Mouse (Mus musculus): ENCODE results near the gene Cep55. TPM values are rescaled to one million over a fixed set of nuclear protein-coding genes. Genes with fewer than 3 reads are reported as not detected.

Cep55 gene
- polyA plus RNA-seq, 1 experiment from 2014 or later, result 25.5 TPM

DNA sequence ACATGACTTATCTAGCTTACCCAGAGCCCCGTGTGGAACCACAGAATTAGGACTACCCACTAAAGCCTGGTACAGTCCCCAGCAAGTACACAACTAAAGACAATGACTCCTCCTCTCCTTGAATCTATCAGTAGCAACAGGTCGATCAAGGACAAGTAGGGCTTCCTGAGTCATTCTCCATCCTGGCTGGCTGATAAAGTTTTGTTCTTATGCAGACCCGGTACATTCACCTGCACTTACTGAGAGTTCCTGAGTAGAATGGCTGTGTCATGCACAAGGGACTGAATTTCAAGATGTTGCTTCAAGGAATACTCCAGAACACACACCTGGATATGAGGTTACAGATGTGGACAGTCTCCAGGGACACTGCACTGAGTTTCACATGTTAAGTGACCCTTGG lies 9.6 kb upstream of the Cep55 start:
- no peak overlapping the region for H3K27ac ChIP-seq (replicated peaks)
- no peak overlapping the region for H3K4me2 ChIP-seq
- no peak overlapping the region for H3K4me3 ChIP-seq
- 77% methylated on average over 3 of the region's 3 CpGs for WGBS
- no peak overlapping the region for H3K9ac ChIP-seq
- ATAC-seq (ENCODE audit: extremely low read depth, insufficient number of reproducible peaks, low FRiP score, low TSS enrichment), result no peak
- H3K27me3 ChIP-seq (replicated peaks), result peaks cover 14% of the 10 kb centered on the region
- H3K36me3 ChIP-seq, result no peaks in the 10 kb centered on the region
- no peaks in the 10 kb centered on the region for H3K9me3 ChIP-seq
- peaks cover 13% of the 10 kb centered on the region for H3K4me1 ChIP-seq

DNA sequence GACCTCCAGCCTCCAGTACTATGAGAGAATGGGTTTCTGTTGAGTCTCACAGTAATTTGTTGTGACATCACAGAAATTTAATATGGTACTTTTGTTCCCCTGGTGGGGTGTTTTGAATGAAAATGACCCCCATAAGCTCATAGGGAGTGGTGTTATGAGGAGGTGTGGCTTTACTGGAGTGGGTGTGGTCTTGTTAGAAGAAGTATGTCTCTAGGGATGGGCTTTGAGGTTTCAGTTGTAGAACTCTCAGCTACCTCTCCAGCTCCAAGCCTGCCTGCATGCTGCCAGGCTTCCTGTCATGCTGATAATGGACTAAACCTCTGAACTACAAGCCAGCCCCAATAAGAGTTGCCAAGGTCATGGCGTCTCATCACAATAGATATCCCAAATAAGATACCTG lies 5.1 kb upstream of the Cep55 start:
- 80% methylated on average over 1 of the region's 1 CpGs for WGBS
- no peak overlapping the region for H3K4me3 ChIP-seq
- H3K27ac ChIP-seq (replicated peaks), result no peak overlapping the region
- no peaks in the 10 kb centered on the region for H3K9me3 ChIP-seq
- no peak for ATAC-seq (ENCODE audit: extremely low read depth, insufficient number of reproducible peaks, low FRiP score, low TSS enrichment)
- peaks cover 14% of the 10 kb centered on the region for H3K27me3 ChIP-seq (replicated peaks)
- no peak overlapping the region for H3K9ac ChIP-seq
- H3K4me1 ChIP-seq, result peaks cover 9% of the 10 kb centered on the region; the same call in 1 of the 2 replicates
- no peak overlapping the region for H3K4me2 ChIP-seq
- no peaks in the 10 kb centered on the region for H3K36me3 ChIP-seq

DNA sequence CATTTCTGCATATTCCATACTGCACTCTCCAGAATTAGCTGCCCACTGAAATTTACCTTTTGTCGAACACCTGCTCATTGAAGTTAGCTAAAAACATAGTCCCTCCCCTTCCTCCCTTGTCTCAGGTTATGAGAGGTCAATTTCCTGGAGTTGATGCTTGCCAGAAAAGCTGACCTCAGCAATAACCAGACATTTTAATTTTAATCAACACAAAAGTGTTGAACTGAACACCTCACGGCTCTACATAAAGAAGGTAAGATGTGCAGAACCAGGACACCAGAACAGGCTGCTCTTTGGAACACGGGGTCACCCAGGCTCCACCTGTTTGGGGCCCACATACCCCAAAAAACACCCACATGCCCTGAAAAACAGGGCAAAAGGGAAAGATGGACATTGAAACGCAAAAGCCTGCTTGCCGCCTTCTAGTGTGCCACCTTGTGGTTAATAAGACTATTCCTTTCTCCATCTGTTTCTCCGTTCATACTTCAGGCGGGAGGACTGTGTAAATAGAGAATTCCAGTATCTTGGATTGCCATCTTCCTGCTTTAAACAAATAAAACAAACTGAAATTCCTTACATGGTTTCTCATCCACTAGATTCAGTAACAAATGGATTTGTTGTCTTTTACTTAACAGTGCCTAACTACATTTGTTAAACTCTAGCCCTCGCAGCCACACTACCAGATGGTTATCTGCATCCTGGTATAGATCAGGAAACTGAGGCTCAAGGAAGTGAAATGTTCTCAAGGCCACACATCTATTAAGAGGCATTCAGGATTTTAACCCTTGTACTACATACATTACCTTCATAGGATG lies 1.4 kb upstream of the Cep55 start:
- Histone ChIP-seq H3K9me3 (no peaks in the 10 kb centered on the region), H3K27ac (replicated peaks) (peak overlapping the region; percentile 32; the same call in 1 of the 2 replicates), H3K4me2 (peak overlapping the region; percentile 79), H3K36me3 (peaks cover 16% of the 10 kb centered on the region), H3K9ac (peak overlapping the region; percentile 77; the same call in 1 of the 2 replicates), H3K4me1 (peaks cover 26% of the 10 kb centered on the region), H3K4me3 (peak overlapping the region; percentile 89), H3K27me3 (replicated peaks) (peaks cover 2% of the 10 kb centered on the region; the same call in 1 of the 2 replicates)
- 23% methylated on average over 8 of the region's 8 CpGs for WGBS
- no peak for ATAC-seq (ENCODE audit: extremely low read depth, insufficient number of reproducible peaks, low FRiP score, low TSS enrichment)

DNA sequence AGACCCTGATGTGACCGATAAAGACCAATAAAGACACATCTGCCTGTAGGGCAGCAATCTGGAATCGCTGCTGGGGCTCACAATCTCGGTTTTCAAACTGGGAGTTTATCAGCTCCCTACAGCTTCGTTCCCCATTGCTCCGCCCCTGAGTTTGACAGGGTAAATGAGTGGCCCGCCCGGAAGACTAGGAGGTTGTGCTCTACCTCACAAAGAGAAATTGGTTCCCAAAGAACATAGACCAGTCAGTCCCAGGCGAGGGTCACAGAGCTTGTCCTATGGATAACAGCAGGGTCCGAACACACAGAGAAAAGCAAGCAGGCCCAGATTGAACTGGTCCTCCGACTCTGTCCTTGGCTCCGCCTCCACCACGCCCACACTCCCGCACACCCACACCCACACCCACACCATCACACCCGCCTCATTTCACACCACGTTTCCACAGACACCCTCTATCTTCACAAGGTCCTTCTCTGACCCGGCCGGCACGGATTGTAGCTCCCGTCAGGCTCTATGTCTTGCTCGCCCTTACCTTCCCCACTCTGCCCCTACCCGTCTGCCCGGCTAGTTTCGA lies 577 bp upstream of the Cep55 start:
- Histone ChIP-seq H3K4me1 (peaks cover 26% of the 10 kb centered on the region), H3K9me3 (no peaks in the 10 kb centered on the region), H3K4me3 (peak overlapping the region; percentile 89), H3K4me2 (peak overlapping the region; percentile 79), H3K27me3 (replicated peaks) (no peaks in the 10 kb centered on the region; the same call in 1 of the 2 replicates), H3K9ac (peak overlapping the region; percentile 77), H3K27ac (replicated peaks) (peak overlapping the region; percentile 32), H3K36me3 (peaks cover 23% of the 10 kb centered on the region)
- peak; percentile 78 for ATAC-seq (ENCODE audit: extremely low read depth, insufficient number of reproducible peaks, low FRiP score, low TSS enrichment)
- under 1% methylated on average over 21 of the region's 23 CpGs for WGBS

DNA sequence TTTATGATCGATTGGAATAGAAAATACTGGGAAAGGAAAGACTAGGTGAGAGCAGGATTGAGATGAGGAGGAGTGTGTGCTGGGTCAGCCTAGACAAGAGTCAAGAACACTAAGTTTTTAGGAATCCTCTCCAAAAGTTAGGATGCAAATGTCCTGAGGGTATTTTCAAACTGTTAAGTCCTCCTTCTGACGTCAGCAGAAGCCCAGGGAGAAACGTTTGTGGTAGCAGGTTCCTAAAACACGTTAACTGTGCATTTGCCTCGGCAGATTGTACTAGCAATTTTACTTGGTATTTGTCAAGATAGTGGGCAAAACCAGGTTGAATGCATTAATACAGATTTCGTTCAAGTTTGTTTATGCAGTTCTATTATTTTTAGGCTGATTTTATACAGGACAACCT lies 987 bp downstream of the Cep55 start:
- peaks cover 26% of the 10 kb centered on the region for H3K4me1 ChIP-seq
- peaks cover 37% of the 10 kb centered on the region for H3K36me3 ChIP-seq
- H3K27ac ChIP-seq (replicated peaks), result no peak overlapping the region
- peak overlapping the region; percentile 85 for H3K4me2 ChIP-seq
- H3K9me3 ChIP-seq, result no peaks in the 10 kb centered on the region
- peak overlapping the region; percentile 89 for H3K4me3 ChIP-seq
- H3K9ac ChIP-seq, result peak overlapping the region; percentile 89
- H3K27me3 ChIP-seq (replicated peaks), result no peaks in the 10 kb centered on the region; the same call in 1 of the 2 replicates
- 13% methylated on average over 6 of the region's 6 CpGs for WGBS
- ATAC-seq (ENCODE audit: extremely low read depth, insufficient number of reproducible peaks, low FRiP score, low TSS enrichment), result no peak

DNA sequence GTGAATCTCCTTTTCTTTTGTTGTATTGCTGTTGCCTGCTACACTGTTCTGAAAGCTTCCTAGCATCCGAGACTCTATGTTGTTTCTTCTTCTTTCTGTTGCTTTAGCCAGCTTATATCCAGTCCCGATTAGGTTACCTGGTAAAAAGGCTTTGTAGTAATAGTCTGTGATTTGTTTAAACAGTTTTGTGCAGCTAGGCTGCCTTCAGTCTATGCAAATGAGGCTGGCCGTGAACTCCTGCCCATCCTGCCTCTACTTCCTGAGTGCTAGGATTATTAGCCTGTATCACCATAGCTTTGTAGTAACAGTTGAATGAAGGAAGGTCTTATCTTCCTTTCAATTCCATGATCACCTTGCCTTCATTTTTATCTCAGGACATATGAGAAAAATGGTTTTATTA lies 1.5 kb downstream of the Cep55 start:
- peaks cover 41% of the 10 kb centered on the region for H3K36me3 ChIP-seq
- no peaks in the 10 kb centered on the region for H3K9me3 ChIP-seq
- no peaks in the 10 kb centered on the region; the same call in 1 of the 2 replicates for H3K27me3 ChIP-seq (replicated peaks)
- peaks cover 26% of the 10 kb centered on the region for H3K4me1 ChIP-seq
- H3K4me3 ChIP-seq, result peak overlapping the region; percentile 89
- 55% methylated on average over 3 of the region's 3 CpGs for WGBS
- H3K4me2 ChIP-seq, result peak overlapping the region; percentile 85
- peak overlapping the region; percentile 69 for H3K9ac ChIP-seq
- no peak overlapping the region for H3K27ac ChIP-seq (replicated peaks)
- ATAC-seq (ENCODE audit: extremely low read depth, insufficient number of reproducible peaks, low FRiP score, low TSS enrichment), result no peak

DNA sequence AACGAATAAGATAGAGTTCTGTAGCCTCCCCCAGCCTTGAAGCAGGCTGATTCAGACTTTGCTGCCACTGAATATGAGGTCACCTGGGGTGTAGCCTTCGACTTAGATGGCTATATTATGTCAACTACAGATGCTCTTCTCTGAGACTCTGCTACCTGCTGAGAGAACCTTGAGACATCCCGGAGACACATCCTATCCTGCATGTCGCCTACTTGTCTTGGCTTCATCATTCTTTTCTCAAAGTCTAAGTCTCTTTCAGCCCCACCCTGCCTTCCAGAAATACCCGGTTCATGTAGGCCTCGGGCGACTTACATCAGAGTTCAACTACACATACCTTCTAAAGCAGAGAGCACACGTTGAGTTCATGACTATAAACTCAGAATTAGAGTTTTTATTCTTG lies 2.1 kb downstream of the Cep55 start:
- no peak for ATAC-seq (ENCODE audit: extremely low read depth, insufficient number of reproducible peaks, low FRiP score, low TSS enrichment)
- Histone ChIP-seq H3K9ac (no peak overlapping the region), H3K27ac (replicated peaks) (no peak overlapping the region), H3K27me3 (replicated peaks) (no peaks in the 10 kb centered on the region; the same call in 1 of the 2 replicates), H3K4me1 (peaks cover 26% of the 10 kb centered on the region), H3K4me3 (no peak overlapping the region), H3K36me3 (peaks cover 46% of the 10 kb centered on the region), H3K4me2 (peak overlapping the region; percentile 85; the same call in 1 of the 2 replicates), H3K9me3 (no peaks in the 10 kb centered on the region)
- WGBS, result 81% methylated on average over 8 of the region's 8 CpGs

DNA sequence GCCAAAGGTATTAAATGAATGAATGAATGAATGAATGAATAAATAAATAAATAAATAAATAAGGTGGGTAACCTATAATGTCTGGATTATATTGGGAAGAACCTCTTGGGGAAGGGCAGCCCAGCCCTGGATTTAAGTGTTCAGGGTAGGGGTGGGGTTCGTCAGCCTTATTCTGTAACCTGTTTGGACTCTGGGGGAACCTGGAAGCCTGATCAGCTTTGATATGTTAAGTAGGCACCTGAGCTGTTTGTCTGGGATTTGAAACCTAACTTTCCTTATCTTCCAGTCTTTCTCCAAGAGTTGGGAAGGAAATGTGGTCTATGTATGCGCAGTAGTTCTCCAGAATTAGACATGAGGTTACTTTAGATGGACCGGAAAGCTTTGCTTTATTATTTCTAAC lies 8.4 kb downstream of the Cep55 start:
- H3K9me3 ChIP-seq, result no peaks in the 10 kb centered on the region
- H3K27ac ChIP-seq (replicated peaks), result no peak overlapping the region
- no peak overlapping the region for H3K4me2 ChIP-seq
- H3K4me1 ChIP-seq, result no peaks in the 10 kb centered on the region
- no peaks in the 10 kb centered on the region for H3K27me3 ChIP-seq (replicated peaks)
- WGBS, result 81% methylated on average over 3 of the region's 3 CpGs
- peaks cover 79% of the 10 kb centered on the region for H3K36me3 ChIP-seq
- no peak for ATAC-seq (ENCODE audit: extremely low read depth, insufficient number of reproducible peaks, low FRiP score, low TSS enrichment)
- no peak overlapping the region for H3K9ac ChIP-seq
- H3K4me3 ChIP-seq, result no peak overlapping the region

DNA sequence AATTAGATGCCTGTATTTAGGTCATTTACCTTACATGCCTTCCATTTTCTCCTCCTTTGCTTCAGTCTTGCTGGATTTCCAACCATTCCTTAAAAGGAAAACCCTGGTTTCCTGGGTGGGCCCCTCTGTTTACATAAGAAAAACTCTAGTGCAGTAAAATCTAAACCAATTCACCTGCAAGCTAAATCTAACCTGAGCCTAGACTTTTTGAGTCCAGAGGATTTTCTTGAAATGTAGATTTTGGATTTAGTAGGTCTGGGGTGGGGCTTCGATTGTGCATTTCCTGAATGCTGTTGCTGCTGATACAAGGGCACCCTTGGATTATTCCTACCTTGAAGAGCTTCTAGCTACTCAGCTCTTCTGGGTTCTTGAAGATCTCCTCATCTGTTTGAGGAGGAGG lies 9.2 kb downstream of the Cep55 start:
- Histone ChIP-seq H3K27me3 (replicated peaks) (no peaks in the 10 kb centered on the region), H3K4me2 (no peak overlapping the region), H3K27ac (replicated peaks) (no peak overlapping the region), H3K9me3 (no peaks in the 10 kb centered on the region), H3K4me1 (no peaks in the 10 kb centered on the region), H3K4me3 (no peak overlapping the region), H3K9ac (no peak overlapping the region), H3K36me3 (peaks cover 78% of the 10 kb centered on the region)
- ATAC-seq (ENCODE audit: extremely low read depth, insufficient number of reproducible peaks, low FRiP score, low TSS enrichment), result no peak
- 73% methylated on average over 1 of the region's 1 CpGs for WGBS

DNA sequence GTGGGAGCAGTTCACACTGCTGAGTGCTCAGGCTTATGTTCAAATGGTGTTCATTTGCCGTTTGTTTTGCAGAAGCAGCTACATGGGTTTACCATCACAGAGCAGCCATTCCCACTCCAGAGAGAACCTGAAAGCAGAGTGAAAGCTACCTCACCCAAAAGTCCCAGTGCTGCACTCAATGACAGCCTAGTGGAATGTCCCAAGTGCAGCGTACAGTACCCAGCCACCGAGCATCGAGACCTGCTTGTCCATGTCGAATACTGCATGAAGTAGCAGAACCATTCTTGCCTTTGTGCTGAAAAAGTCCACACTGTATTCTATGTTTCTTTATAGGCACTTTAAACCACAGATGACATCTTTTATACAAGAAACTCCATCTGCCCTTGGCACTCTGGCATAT lies 18.4 kb downstream of the Cep55 start:
- no peaks in the 10 kb centered on the region for H3K27me3 ChIP-seq (replicated peaks)
- no peak overlapping the region for H3K4me3 ChIP-seq
- peaks cover 66% of the 10 kb centered on the region for H3K36me3 ChIP-seq
- ATAC-seq (ENCODE audit: extremely low read depth, insufficient number of reproducible peaks, low FRiP score, low TSS enrichment), result no peak
- peaks cover 5% of the 10 kb centered on the region; the same call in 1 of the 2 replicates for H3K4me1 ChIP-seq
- H3K27ac ChIP-seq (replicated peaks), result no peak overlapping the region
- 93% methylated on average over 5 of the region's 5 CpGs for WGBS
- H3K9ac ChIP-seq, result no peak overlapping the region
- no peak overlapping the region for H3K4me2 ChIP-seq
- no peaks in the 10 kb centered on the region for H3K9me3 ChIP-seq

DNA sequence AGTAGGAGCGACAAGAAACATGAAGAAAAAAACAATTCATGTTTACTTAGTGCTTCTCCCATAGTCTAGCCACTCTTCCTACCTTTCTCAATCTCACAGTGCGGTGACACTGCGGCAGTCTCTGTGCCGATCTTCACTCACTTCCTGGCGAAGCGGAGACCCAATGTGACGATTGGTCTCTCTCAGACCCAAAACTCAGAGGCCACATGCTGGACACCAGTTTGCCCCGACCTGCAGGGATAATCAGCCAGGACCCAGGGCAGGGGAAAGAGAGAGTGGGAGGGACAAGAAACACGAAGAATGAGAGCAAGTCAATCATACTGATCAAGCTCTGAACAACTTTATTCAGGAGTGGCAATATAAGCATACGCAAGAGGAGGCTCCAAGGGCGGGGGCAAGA lies 20.2 kb downstream of the Cep55 start:
- H3K4me2 ChIP-seq, result no peak overlapping the region
- 79% methylated on average over 11 of the region's 11 CpGs for WGBS
- H3K27me3 ChIP-seq (replicated peaks), result no peaks in the 10 kb centered on the region
- no peaks in the 10 kb centered on the region for H3K9me3 ChIP-seq
- H3K4me3 ChIP-seq, result no peak overlapping the region
- H3K9ac ChIP-seq, result no peak overlapping the region
- no peak overlapping the region for H3K27ac ChIP-seq (replicated peaks)
- peaks cover 49% of the 10 kb centered on the region for H3K36me3 ChIP-seq
- peaks cover 5% of the 10 kb centered on the region; the same call in 1 of the 2 replicates for H3K4me1 ChIP-seq
- no peak for ATAC-seq (ENCODE audit: extremely low read depth, insufficient number of reproducible peaks, low FRiP score, low TSS enrichment)

Measured in heart, embryonic 13.5 days (tissue).